10 mouse cellular contexts compared by ENCODE assay signal in the genomic region with DNA sequence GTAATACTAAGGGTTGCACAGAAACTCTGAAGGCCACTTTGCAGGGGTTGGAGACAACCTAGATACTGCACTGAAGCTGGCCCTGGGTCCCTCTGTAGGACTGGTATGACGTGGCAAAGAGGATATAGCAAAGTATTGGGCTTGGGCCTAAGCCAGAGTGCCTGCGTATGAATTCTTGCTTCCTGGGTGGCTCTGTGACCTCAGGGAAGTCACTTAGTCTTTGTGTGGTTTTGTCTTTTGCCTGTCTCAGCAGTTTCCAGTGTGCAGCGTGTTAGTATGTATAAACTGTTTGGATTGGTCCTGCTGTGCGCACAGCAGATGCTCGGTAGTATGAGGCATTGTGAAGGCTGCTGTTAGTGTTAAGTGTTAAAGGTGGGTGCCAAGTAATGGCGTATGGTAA. TPM values are rescaled to one million over a fixed set of nuclear protein-coding genes. Genes with fewer than 3 reads are reported as not detected.
A peak's percentile ranks its signal among the peaks of the same experiment; 100 is the strongest.
DNase-seq lines count a peak whose midpoint lies in the region; ATAC-seq and TF ChIP-seq lines count a peak whose summit lies in the region.
"Had no signal": no experiment of that assay in that cellular context is flagged by ENCODE, and none has a peak within 500 bp of the region (broad histone marks: within the 10 kb centered on the region; RNA-seq: fewer than 3 reads in every experiment).

No protein-coding gene starts in this region.

- no peaks in the 10 kb centered on the region for H3K27me3 ChIP-seq in intestine, embryonic 14.5 days (replicated peaks; ENCODE audit: control insufficient read depth, insufficient read depth, low read length)
- H3K27me3 ChIP-seq in intestine, postnatal 0 days (replicated peaks; ENCODE audit: control insufficient read depth, insufficient read depth, low read length): no peaks in the 10 kb centered on the region
- no peaks in the 10 kb centered on the region for H3K27me3 ChIP-seq in neural tube, embryonic 15.5 days (replicated peaks)
- H3K27me3 ChIP-seq: embryonic facial prominence, embryonic 13.5 days had no signal

- no peak overlapping the region for H3K4me3 ChIP-seq in intestine, embryonic 14.5 days (ENCODE audit: low read depth, low read length)
- no peak overlapping the region for H3K4me3 ChIP-seq in intestine, postnatal 0 days (ENCODE audit: low read depth, low read length)
- no peak overlapping the region for H3K4me3 ChIP-seq in brown adipose tissue, adult 24 weeks (ENCODE audit: insufficient read depth, low read depth, low read length)
- no peak overlapping the region for H3K4me3 ChIP-seq in neural tube, embryonic 15.5 days (replicated peaks)
- H3K4me3 ChIP-seq: embryonic facial prominence, embryonic 13.5 days; heart, embryonic 10.5 days had no signal

- peaks cover 4% of the 10 kb centered on the region; the same call in 1 of the 2 replicates for H3K36me3 ChIP-seq in intestine, embryonic 14.5 days (ENCODE audit: control insufficient read depth, insufficient read depth, low read length)
- peaks cover 6% of the 10 kb centered on the region; the same call in 1 of the 2 replicates for H3K36me3 ChIP-seq in intestine, postnatal 0 days (ENCODE audit: control insufficient read depth, insufficient read depth)
- no peaks in the 10 kb centered on the region for H3K36me3 ChIP-seq in neural tube, embryonic 15.5 days

- no peak for TF ChIP-seq CTCF in intestine, postnatal 0 days (IDR thresholded peaks at IDR 0.05; ENCODE audit: low read depth)

- no peak overlapping the region for H3K4me2 ChIP-seq in intestine, embryonic 14.5 days (ENCODE audit: low read length)
- H3K4me2 ChIP-seq in intestine, postnatal 0 days (replicated peaks; ENCODE audit: low read depth): no peak overlapping the region
- H3K4me2 ChIP-seq in neural tube, embryonic 15.5 days: no peak overlapping the region
- H3K4me2 ChIP-seq: embryonic facial prominence, embryonic 13.5 days had no signal

- no peak for ATAC-seq in intestine, embryonic 14.5 days (replicated peaks; ENCODE audit: low FRiP score, low TSS enrichment, low read depth)
- no peak for ATAC-seq in intestine, postnatal 0 days
- peak; percentile 63 for ATAC-seq in megakaryocyte, adult 5-6 weeks (ENCODE audit: poor library complexity, severe bottlenecking)
- no peak for ATAC-seq in neural tube, embryonic 15.5 days (ENCODE audit: low FRiP score)

- peaks cover 24% of the 10 kb centered on the region for H3K4me1 ChIP-seq in intestine, embryonic 14.5 days (replicated peaks; ENCODE audit: control insufficient read depth, insufficient read depth, low read length)
- H3K4me1 ChIP-seq in intestine, postnatal 0 days (replicated peaks; ENCODE audit: control insufficient read depth, insufficient read depth, low read length): peaks cover 14% of the 10 kb centered on the region
- H3K4me1 ChIP-seq in brown adipose tissue, adult 24 weeks (ENCODE audit: control insufficient read depth, insufficient read depth, insufficient read length, low read length): peaks cover 13% of the 10 kb centered on the region
- H3K4me1 ChIP-seq in neural tube, embryonic 15.5 days: peaks cover 47% of the 10 kb centered on the region

- peak overlapping the region; percentile 67 for H3K27ac ChIP-seq in intestine, embryonic 14.5 days (ENCODE audit: low read depth)
- H3K27ac ChIP-seq in intestine, postnatal 0 days (ENCODE audit: low read depth, low read length): no peak overlapping the region
- H3K27ac ChIP-seq in brown adipose tissue, adult 24 weeks (replicated peaks; ENCODE audit: low read depth, low read length): 0 out of 2 replicates have a peak overlapping the region, but pooled peaks have one; percentile 7
- H3K27ac ChIP-seq in neural tube, embryonic 15.5 days (replicated peaks): no peak overlapping the region; the same call in 1 of the 2 replicates
- H3K27ac ChIP-seq: embryonic facial prominence, embryonic 13.5 days; heart, embryonic 10.5 days had no signal

- DNase-seq in intestine, embryonic 14.5 days (ENCODE audit: low spot score): no peak
- peak; percentile 92 for DNase-seq in CD4-positive helper T cell, adult 2 months (ENCODE audit: low read depth, low spot score)
- DNase-seq in embryo, embryonic 10 days (ENCODE audit: low spot score): no peak
- DNase-seq in thymus, postnatal 14 days: no peak

- no peak overlapping the region for H3K9ac ChIP-seq in intestine, embryonic 14.5 days (ENCODE audit: low read length)
- H3K9ac ChIP-seq in intestine, postnatal 0 days (ENCODE audit: low read depth, low read length): no peak overlapping the region
- no peak overlapping the region for H3K9ac ChIP-seq in neural tube, embryonic 15.5 days (replicated peaks)
- H3K9ac ChIP-seq: embryonic facial prominence, embryonic 13.5 days had no signal

- 44% methylated on average over 6 of the region's 6 CpGs for WGBS in intestine, embryonic 14.5 days
- WGBS in intestine, postnatal 0 days: 68% methylated on average over 6 of the region's 6 CpGs
- WGBS in neural tube, embryonic 15.5 days: 69% methylated on average over 6 of the region's 6 CpGs

- peaks cover 6% of the 10 kb centered on the region; the same call in 1 of the 2 replicates for H3K9me3 ChIP-seq in intestine, embryonic 14.5 days (ENCODE audit: control insufficient read depth, low read length)
- no peaks in the 10 kb centered on the region for H3K9me3 ChIP-seq in intestine, postnatal 0 days (ENCODE audit: control insufficient read depth)
- H3K9me3 ChIP-seq in neural tube, embryonic 15.5 days (replicated peaks): no peaks in the 10 kb centered on the region
- H3K9me3 ChIP-seq: heart, embryonic 10.5 days had no signal

RNA-seq across cellular contexts. Expression of gene Galnt2, which starts 11.0 kb away (rescaled TPM):
- polyA plus RNA-seq in intestine, embryonic 14.5 days (2014; fragmentation: Nextera tagmentation; extraction: Ambion mirVana): 60.5 and 63.9 TPM in 2 replicates
- 44.0 and 48.7 TPM in 2 replicates for polyA plus RNA-seq in intestine, postnatal 0 days (2015; fragmentation: Nextera tagmentation; extraction: Ambion mirVana)
- polyA plus RNA-seq in brown adipose tissue, adult 24 weeks (2012; ENCODE audit: insufficient read depth, insufficient read length, missing spikeins): 34.1 and 54.4 TPM in 2 replicates
- 31.3 and 61.1 TPM in 2 replicates for total RNA-seq in megakaryocyte, adult 5-6 weeks (2015)
- 15.5 and 20.4 TPM in 2 replicates for total RNA-seq in megakaryocyte, adult 5-6 weeks (2017)
- polyA plus RNA-seq in neural tube, embryonic 15.5 days (2015; fragmentation: Nextera tagmentation; extraction: Ambion mirVana): 59.7 and 62.7 TPM in 2 replicates

Comparison
In these comparisons a context has a peak if more than half of its experiments do, and no peak if none do; other contexts are left out.
1. H3K27ac ChIP-seq: peak in intestine, embryonic 14.5 days (single experiment) and brown adipose tissue, adult 24 weeks (single experiment); none in intestine, postnatal 0 days (single experiment) and neural tube, embryonic 15.5 days (single experiment).